Mouse (Mus musculus) midbrain, embryonic 10.5 days (tissue): ENCODE data around the gene Nxnl1. TPM values are rescaled to one million over a fixed set of nuclear protein-coding genes. Genes with fewer than 3 reads are reported as not detected.
A peak's percentile ranks its signal among the peaks of the same experiment; 100 is the strongest.

Experiments used
- DNase-seq: peaks from one replicate; pipeline ENCODE4 v3.0.0-alpha.2; 2017; ENCODE audit warnings: low spot score
- H3K27ac ChIP-seq: fragments of 300-500 bp; sonication (generic); replicated peaks from 2 replicates; pipeline ENCODE4 v1.5.1; 2016; ENCODE audit warnings: mild to moderate bottlenecking
- H3K27me3 ChIP-seq: fragments of 300-500 bp; sonication (generic); 2 replicates; pipeline ENCODE4 v1.6.1; 2016; ENCODE audit warnings: low read depth, mild to moderate bottlenecking; ENCODE audit not compliant: poor library complexity, severe bottlenecking
- H3K36me3 ChIP-seq: fragments of 300-500 bp; sonication (generic); 2 replicates; pipeline ENCODE4 v1.6.1; 2016; ENCODE audit warnings: mild to moderate bottlenecking, moderate library complexity
- H3K4me1 ChIP-seq: fragments of 300-500 bp; sonication (generic); 2 replicates; pipeline ENCODE4 v1.6.1; 2016
- H3K4me3 ChIP-seq: fragments of 300-500 bp; sonication (generic); 2 replicates; pipeline ENCODE4 v1.5.1; 2016; ENCODE audit warnings: mild to moderate bottlenecking, moderate library complexity
- H3K9me3 ChIP-seq: fragments of 300-500 bp; sonication (generic); replicated peaks from 2 replicates; pipeline ENCODE4 v1.6.1; 2016; ENCODE audit warnings: mild to moderate bottlenecking
- WGBS: fragments of 180-500 bp; shearing (Covaris S2); methylation state at CpG from one replicate; pipeline ENCODE4 v1.1.7; 2016; 5-methylcytosine and 5-hydroxymethylcytosine counted together
- polyA plus RNA-seq: library from polyadenylated mRNA; unstranded; fragments of >200 nt; fragmentation: Nextera tagmentation; extraction: Ambion mirVana; gene quantifications from 2 replicates; pipeline ENCODE4 v1.2.1, GENCODE M21; 2016

Gene Nxnl1
- polyA plus RNA-seq, 1 experiment from 2014 or later, result not detected

- 84% methylated on average over 5 of the region's 5 CpGs for WGBS
- Histone ChIP-seq H3K36me3 (no peaks in the 10 kb centered on the region), H3K27ac (no peak overlapping the region), H3K4me1 (peaks cover 22% of the 10 kb centered on the region), H3K27me3 (peaks cover 98% of the 10 kb centered on the region), H3K4me3 (no peak overlapping the region), H3K9me3 (peaks cover 9% of the 10 kb centered on the region)
- DNase-seq, result no peak
These were observed 5.6 kb downstream of the Nxnl1 start for GRCm38 (mm10) chr8:71560765-71561164.

- 82% methylated on average over 3 of the region's 3 CpGs for WGBS
These were observed 6.3 kb downstream of the Nxnl1 start for GRCm38 (mm10) chr8:71560071-71560470.

GRCm38 (mm10) chr8:71558958-71559690 is 7.3 kb downstream of the Nxnl1 start:
- Histone ChIP-seq H3K36me3 (no peaks in the 10 kb centered on the region), H3K27me3 (peaks cover 97% of the 10 kb centered on the region), H3K27ac (no peak overlapping the region), H3K4me1 (peaks cover 22% of the 10 kb centered on the region), H3K9me3 (peaks cover 3% of the 10 kb centered on the region), H3K4me3 (peak overlapping the region; percentile 51)
- DNase-seq, result no peak
- WGBS, result 3% methylated on average over 24 of the region's 24 CpGs

More at GRCm38 (mm10) chr8:71560071-71560470, 6.3 kb downstream of the Nxnl1 start:
- DNase-seq, result no peak
- H3K36me3 ChIP-seq, result no peaks in the 10 kb centered on the region
- H3K27me3 ChIP-seq, result peaks cover 100% of the 10 kb centered on the region
- H3K27ac ChIP-seq, result no peak overlapping the region
- peaks cover 22% of the 10 kb centered on the region for H3K4me1 ChIP-seq
- H3K9me3 ChIP-seq, result peaks cover 9% of the 10 kb centered on the region
- no peak overlapping the region for H3K4me3 ChIP-seq

GRCm38 (mm10) chr8:71558071-71558957 is 8.1 kb downstream of the Nxnl1 start, which contains the start of gene Tmem221:
TSS of gene Tmem221 (minus strand) at chr8:71558871.
- peaks cover 89% of the 10 kb centered on the region for H3K27me3 ChIP-seq
- peak; percentile 52 for DNase-seq
- H3K4me3 ChIP-seq, result peak within 1 kb of the TSS; percentile 51
- no peaks in the 10 kb centered on the region for H3K9me3 ChIP-seq
- no peaks in the 10 kb centered on the region for H3K36me3 ChIP-seq
- H3K4me1 ChIP-seq, result peaks cover 22% of the 10 kb centered on the region
- 4% methylated on average over 70 of the region's 70 CpGs for WGBS
- no peak within 1 kb of the TSS for H3K27ac ChIP-seq

- 86% methylated on average over 2 of the region's 2 CpGs for WGBS
- no peaks in the 10 kb centered on the region for H3K36me3 ChIP-seq
- H3K9me3 ChIP-seq, result no peaks in the 10 kb centered on the region
- no peak overlapping the region for H3K4me3 ChIP-seq
- no peak for DNase-seq
- peaks cover 52% of the 10 kb centered on the region for H3K27me3 ChIP-seq
- H3K4me1 ChIP-seq, result peaks cover 13% of the 10 kb centered on the region
- H3K27ac ChIP-seq, result no peak overlapping the region
These were observed 11.8 kb downstream of the Nxnl1 start for GRCm38 (mm10) chr8:71554644-71555043.

- H3K4me3 ChIP-seq, result no peak overlapping the region
- H3K9me3 ChIP-seq, result no peaks in the 10 kb centered on the region
- peaks cover 45% of the 10 kb centered on the region for H3K27me3 ChIP-seq
- H3K36me3 ChIP-seq, result no peaks in the 10 kb centered on the region; the same call in 1 of the 2 replicates
- no peak overlapping the region for H3K27ac ChIP-seq
- peaks cover 10% of the 10 kb centered on the region for H3K4me1 ChIP-seq
- WGBS, result 75% methylated on average over 6 of the region's 6 CpGs
- DNase-seq, result no peak
These were observed 12.4 kb downstream of the Nxnl1 start for GRCm38 (mm10) chr8:71554001-71554400.

GRCm38 (mm10) chr8:71552770-71553169 is 13.6 kb downstream of the Nxnl1 start:
- no peak overlapping the region for H3K4me3 ChIP-seq
- 81% methylated on average over 6 of the region's 6 CpGs for WGBS
- no peaks in the 10 kb centered on the region for H3K4me1 ChIP-seq
- H3K36me3 ChIP-seq, result peaks cover 10% of the 10 kb centered on the region
- DNase-seq, result no peak
- peaks cover 33% of the 10 kb centered on the region for H3K27me3 ChIP-seq
- H3K27ac ChIP-seq, result no peak overlapping the region
- H3K9me3 ChIP-seq, result no peaks in the 10 kb centered on the region

- no peaks in the 10 kb centered on the region for H3K4me1 ChIP-seq
- H3K27me3 ChIP-seq, result peaks cover 13% of the 10 kb centered on the region
- H3K9me3 ChIP-seq, result no peaks in the 10 kb centered on the region
- no peak overlapping the region for H3K4me3 ChIP-seq
- DNase-seq, result no peak
- peaks cover 29% of the 10 kb centered on the region for H3K36me3 ChIP-seq
- no peak overlapping the region for H3K27ac ChIP-seq
- WGBS, result 71% methylated on average over 7 of the region's 7 CpGs
These were observed 15.6 kb downstream of the Nxnl1 start for GRCm38 (mm10) chr8:71550754-71551153.

GRCm38 (mm10) chr8:71547590-71547989 is 18.8 kb downstream of the Nxnl1 start:
- no peak overlapping the region for H3K27ac ChIP-seq
- peaks cover 14% of the 10 kb centered on the region for H3K4me1 ChIP-seq
- DNase-seq, result no peak
- H3K27me3 ChIP-seq, result no peaks in the 10 kb centered on the region
- peaks cover 37% of the 10 kb centered on the region for H3K36me3 ChIP-seq
- no peaks in the 10 kb centered on the region for H3K9me3 ChIP-seq
- 86% methylated on average over 7 of the region's 7 CpGs for WGBS
- H3K4me3 ChIP-seq, result no peak overlapping the region

- WGBS, result 93% methylated on average over 11 of the region's 11 CpGs
- peaks cover 37% of the 10 kb centered on the region for H3K36me3 ChIP-seq
- H3K9me3 ChIP-seq, result no peaks in the 10 kb centered on the region
- DNase-seq, result no peak
- peaks cover 14% of the 10 kb centered on the region for H3K4me1 ChIP-seq
- H3K27me3 ChIP-seq, result no peaks in the 10 kb centered on the region
- H3K27ac ChIP-seq, result no peak overlapping the region
- H3K4me3 ChIP-seq, result no peak overlapping the region
These were observed 21.3 kb downstream of the Nxnl1 start for GRCm38 (mm10) chr8:71545053-71545452.

GRCm38 (mm10) chr8:71543755-71544154 is 22.6 kb downstream of the Nxnl1 start:
- no peak overlapping the region for H3K27ac ChIP-seq
- peaks cover under 1% of the 10 kb centered on the region; the same call in 1 of the 2 replicates for H3K27me3 ChIP-seq
- peak overlapping the region; percentile 74 for H3K4me3 ChIP-seq
- H3K4me1 ChIP-seq, result peaks cover 14% of the 10 kb centered on the region
- DNase-seq, result no peak
- no peaks in the 10 kb centered on the region for H3K9me3 ChIP-seq
- H3K36me3 ChIP-seq, result peaks cover 36% of the 10 kb centered on the region
- WGBS, result 89% methylated on average over 9 of the region's 9 CpGs

- peak within 1 kb of the TSS; percentile 79 for H3K27ac ChIP-seq
- peaks cover 10% of the 10 kb centered on the region for H3K27me3 ChIP-seq
- under 1% methylated on average over 55 of the region's 55 CpGs for WGBS
- peak within 1 kb of the TSS; percentile 74 for H3K4me3 ChIP-seq
- no peaks in the 10 kb centered on the region for H3K9me3 ChIP-seq
- peaks cover 27% of the 10 kb centered on the region for H3K36me3 ChIP-seq
- peaks cover 18% of the 10 kb centered on the region for H3K4me1 ChIP-seq
- DNase-seq, result peak; percentile 97
These were observed 23.6 kb downstream of the Nxnl1 start, which contains the start of gene Mvb12a for GRCm38 (mm10) chr8:71542632-71543343. TSS of gene Mvb12a (plus strand) at chr8:71542922.
